23 mouse cellular contexts compared by ENCODE assay signal in genomic region chr1:128166956-128167355, GRCm38 (mm10).
DNase-seq lines count a peak whose midpoint lies in the region; TF ChIP-seq lines count a peak whose summit lies in the region.
"Had no signal": no experiment of that assay in that cellular context is flagged by ENCODE, and none has a peak within 500 bp of the region (broad histone marks: within the 10 kb centered on the region; RNA-seq: fewer than 3 reads in every experiment).

No protein-coding gene starts in this region.

- no peak for DNase-seq in gastrocnemius, adult 2 months
- no peak for DNase-seq in gastrocnemius, adult 18-20 months (ENCODE audit: low spot score)
- DNase-seq in left cerebral cortex, adult 2 months (ENCODE audit: extremely low spot score in 1 of 2, low spot score in 2 of 2), result no peak
- no peak for DNase-seq in left cerebral cortex, postnatal 10 days (ENCODE audit: extremely low spot score in 1 of 2, low spot score in 2 of 2)
- peak; percentile 14 for DNase-seq in R1 (ENCODE audit: low read depth, low spot score)
- no peak for DNase-seq in cerebellum, adult 11 months
- DNase-seq: adrenal gland, adult 2 months; adrenal gland, postnatal 14 days; cerebellum, adult 11-12 months; cerebellum, adult 8-10 months; cerebellum, postnatal 14 days; gastrocnemius, postnatal 10 days; gastrocnemius, postnatal 36 days; heart, postnatal 10 days; heart, postnatal 36 days; kidney, adult 11 months had no signal

- intact Hi-C loops in gastrocnemius, adult 2 months (cut with DNase I), result no loop called here
- intact Hi-C loops in left cerebral cortex, adult 2 months (cut with DNase I), result no loop called here
- intact Hi-C loops in left cerebral cortex, postnatal 10 days (cut with DNase I), result no loop called here

- TF ChIP-seq CTCF in gastrocnemius, adult 2 months (IDR thresholded peaks at IDR 0.05), result 0 out of 2 replicates have a peak, but pooled peaks have one; percentile 1
- peak; percentile 14 for TF ChIP-seq CTCF in left cerebral cortex, adult 2 months (IDR thresholded peaks at IDR 0.05)

- no peak overlapping the region for H3K4me3 ChIP-seq in gastrocnemius, adult 2 months
- H3K4me3 ChIP-seq in left cerebral cortex, adult 2 months, result no peak overlapping the region
- H3K4me3 ChIP-seq: forebrain, embryonic 10.5 days; forebrain, embryonic 13.5 days; heart, embryonic 12.5 days; heart, embryonic 15.5 days; hindbrain, embryonic 10.5 days; hindbrain, embryonic 13.5 days; intestine, embryonic 15.5 days had no signal

- H3K27ac ChIP-seq in gastrocnemius, adult 2 months, result no peak overlapping the region
- no peak overlapping the region for H3K27ac ChIP-seq in left cerebral cortex, adult 2 months
- H3K27ac ChIP-seq: forebrain, embryonic 10.5 days; forebrain, embryonic 13.5 days; heart, embryonic 15.5 days; hindbrain, embryonic 10.5 days; hindbrain, embryonic 13.5 days; intestine, embryonic 15.5 days had no signal
